Mouse (Mus musculus): ENCODE data around the gene Pnp2.

GRCm38 (mm10) chr14:51009572-51009971 is 53.8 kb downstream of the Pnp2 start:
- TF ChIP-seq CTCF (IDR thresholded peaks at IDR 0.05; ENCODE audit: control insufficient read depth, insufficient read depth, insufficient read length) = no peak
- no peak for TF ChIP-seq MYOG (IDR thresholded peaks at IDR 0.05; ENCODE audit: control insufficient read depth, extremely low read depth, insufficient read length)
- TF ChIP-seq USF1 (IDR thresholded peaks at IDR 0.05; ENCODE audit: low read depth) = no peak
- no peak for TF ChIP-seq MAX (IDR thresholded peaks at IDR 0.05)
- TF ChIP-seq MYOD1 (IDR thresholded peaks at IDR 0.05; ENCODE audit: control insufficient read depth, insufficient read length, low read depth) = no peak
- no peak for TF ChIP-seq CEBPB (IDR thresholded peaks at IDR 0.05; ENCODE audit: low read depth)
- TF ChIP-seq FOSL1 (IDR thresholded peaks at IDR 0.05; ENCODE audit: insufficient read depth, low read length, poor library complexity, severe bottlenecking) = no peak
